Mouse (Mus musculus) layer of hippocampus, postnatal 25 days (tissue): ENCODE results near the gene Irs1. TPM values are rescaled to one million over a fixed set of nuclear protein-coding genes. Genes with fewer than 3 reads are reported as not detected.

Experiments
- DNase-seq, 2 experiments: peaks; one replicate each; pipeline ENCODE4 v3.0.0; 2022; ENCODE audit warnings: mixed read lengths in 2 of 2, low spot score in 1 of 2; ENCODE audit errors: extremely low spot score in 1 of 2
- total RNA-seq, 2 experiments: library from RNA; stranded (reverse); gene quantifications; 2 replicates each; pipeline ENCODE4 v1.2.3; 2021

Gene Irs1
- total RNA-seq, result 10 to 100 TPM; 18.8 to 21.7 TPM

GRCm38 (mm10) chr1:82291151-82291797 is at the start of gene Irs1:
Gene Irs1 (minus strand): TSS chr1:82291416.
- DNase-seq, result peak; percentile 66 to 78

- no peak for DNase-seq
Measured at GRCm38 (mm10) chr1:82334506-82334905, 43.3 kb upstream of the Irs1 start.

DNA sequence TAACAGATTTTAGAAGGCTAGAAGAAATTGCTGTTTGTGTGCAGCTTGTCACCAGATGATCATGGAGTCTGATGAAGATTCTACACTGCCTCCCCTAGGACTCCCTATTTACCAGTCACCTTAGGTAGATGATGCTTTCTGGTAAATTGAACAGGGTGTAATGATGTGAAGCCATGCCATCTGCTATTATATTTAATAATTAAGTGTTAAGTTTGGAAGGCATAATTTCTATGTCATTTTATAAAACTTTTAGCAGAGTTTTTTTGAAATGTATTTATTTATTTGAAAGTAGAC is 38.7 kb upstream of the Irs1 start:
- DNase-seq, result no peak

GRCm38 (mm10) chr1:82329237-82329953 is 38.2 kb upstream of the Irs1 start:
- no peak for DNase-seq

- no peak for DNase-seq
Measured at GRCm38 (mm10) chr1:82328033-82328775, 37.0 kb upstream of the Irs1 start.

DNA sequence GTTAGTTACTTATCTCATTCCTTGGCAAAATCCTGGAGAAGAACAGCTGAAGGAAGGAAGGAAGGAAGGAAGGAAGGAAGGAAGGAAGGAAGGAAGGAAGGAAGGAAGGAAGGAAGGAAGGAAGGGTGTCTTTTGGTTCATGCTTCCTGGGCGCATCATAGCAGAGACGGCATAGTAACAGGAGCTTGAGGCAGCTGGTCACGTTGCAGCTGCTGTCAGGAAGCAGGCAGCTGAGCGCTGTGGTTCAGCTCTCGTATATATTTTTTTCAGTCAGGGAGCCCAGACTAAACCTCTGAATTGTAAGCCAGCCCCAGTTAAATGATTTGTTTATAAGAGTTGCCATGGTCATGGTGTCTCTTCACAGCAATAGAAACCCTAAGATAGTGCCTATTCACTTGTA is 34.9 kb upstream of the Irs1 start:
- DNase-seq, result no peak

DNA sequence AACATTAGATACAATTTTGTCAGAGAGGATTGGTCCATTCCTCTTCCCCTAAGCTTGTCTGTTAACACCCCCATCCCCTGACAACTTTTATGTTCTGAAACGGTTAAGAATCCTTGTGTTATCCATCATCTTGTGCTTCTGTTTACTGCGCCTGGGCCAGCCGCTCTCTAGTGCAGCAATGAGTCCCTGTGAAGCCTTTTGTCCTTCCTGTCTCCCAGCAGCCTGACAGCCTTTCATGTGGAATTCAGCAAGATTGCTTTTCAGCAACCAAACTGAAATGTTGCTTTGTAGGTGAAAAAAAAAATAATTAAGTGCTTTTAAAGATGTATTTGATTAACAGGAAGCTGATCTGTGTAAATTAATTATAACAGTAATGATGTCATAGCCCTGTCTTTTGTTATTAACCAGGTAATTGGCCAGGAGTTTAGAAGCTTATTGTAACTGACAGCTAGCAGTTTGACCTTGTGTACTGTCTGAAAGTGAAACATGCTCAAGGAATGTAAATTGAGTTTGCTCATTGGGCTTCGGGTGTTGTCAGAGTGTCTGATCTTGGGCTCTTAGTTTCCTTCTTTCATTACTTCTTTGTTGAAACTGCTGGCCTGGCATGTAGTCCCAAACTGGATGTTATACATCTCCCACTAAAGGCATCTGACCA is 33.0 kb upstream of the Irs1 start:
- no peak for DNase-seq

- no peak for DNase-seq
Measured at GRCm38 (mm10) chr1:82321441-82321840, 30.2 kb upstream of the Irs1 start.

- DNase-seq, result no peak
Measured at GRCm38 (mm10) chr1:82320864-82321263, 29.6 kb upstream of the Irs1 start.

GRCm38 (mm10) chr1:82320456-82320855 is 29.2 kb upstream of the Irs1 start:
- DNase-seq, result peak; percentile 25 to 41

GRCm38 (mm10) chr1:82316746-82317126 is 25.5 kb upstream of the Irs1 start:
- DNase-seq, result peak in 1 of 2 experiments; percentile 41

- peak; percentile 97 for DNase-seq
Measured at GRCm38 (mm10) chr1:82316111-82316745, 25.0 kb upstream of the Irs1 start, which contains the start of gene Rhbdd1. Gene Rhbdd1 (plus strand): TSS chr1:82316452.

GRCm38 (mm10) chr1:82304483-82304882 is 13.3 kb upstream of the Irs1 start:
- DNase-seq, result no peak

- DNase-seq, result no peak
Measured at GRCm38 (mm10) chr1:82298586-82298985, 7.4 kb upstream of the Irs1 start.

- DNase-seq, result no peak
Measured at GRCm38 (mm10) chr1:82294102-82294501, 2.9 kb upstream of the Irs1 start.

GRCm38 (mm10) chr1:82292771-82293170 is 1.6 kb upstream of the Irs1 start:
- DNase-seq, result peak; percentile 46 to 51

DNA sequence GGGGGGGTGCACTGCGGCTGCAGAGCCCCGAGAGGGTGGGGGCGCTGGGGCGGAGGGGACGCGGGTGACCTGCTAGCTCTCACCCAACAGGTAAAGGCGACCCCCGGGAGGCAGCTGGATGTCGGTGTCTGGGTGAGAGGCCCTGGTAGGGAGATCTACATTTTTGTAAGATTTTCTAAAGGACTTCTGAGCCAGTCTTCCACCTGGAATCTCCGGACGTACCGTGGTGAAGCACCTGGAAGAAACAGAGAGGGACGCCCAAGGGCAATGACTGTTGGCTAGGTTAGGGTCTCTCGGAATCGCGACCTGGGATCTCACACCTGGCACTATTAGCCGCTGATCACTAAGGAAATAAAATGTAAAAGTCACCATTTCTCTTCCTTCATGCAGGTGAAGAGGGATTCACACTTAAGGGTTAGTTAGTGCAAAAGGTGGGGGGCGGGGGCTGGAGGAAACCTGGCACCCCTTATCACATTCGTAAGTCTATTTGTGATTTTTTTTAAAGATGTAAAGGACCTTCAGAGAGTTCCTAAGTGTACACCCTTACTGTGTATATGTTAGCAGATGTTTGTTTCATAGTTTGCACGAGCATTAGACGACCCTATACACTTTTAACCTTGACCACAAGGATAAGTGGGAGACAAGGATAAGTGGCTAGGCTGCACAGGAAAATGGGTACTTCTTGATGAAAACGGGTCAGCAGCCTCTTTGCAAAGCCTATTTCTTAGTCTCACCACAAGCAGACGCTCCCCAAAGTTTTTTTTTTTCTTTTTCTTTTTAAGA is 905 bp upstream of the Irs1 start:
- DNase-seq, result no peak

DNA sequence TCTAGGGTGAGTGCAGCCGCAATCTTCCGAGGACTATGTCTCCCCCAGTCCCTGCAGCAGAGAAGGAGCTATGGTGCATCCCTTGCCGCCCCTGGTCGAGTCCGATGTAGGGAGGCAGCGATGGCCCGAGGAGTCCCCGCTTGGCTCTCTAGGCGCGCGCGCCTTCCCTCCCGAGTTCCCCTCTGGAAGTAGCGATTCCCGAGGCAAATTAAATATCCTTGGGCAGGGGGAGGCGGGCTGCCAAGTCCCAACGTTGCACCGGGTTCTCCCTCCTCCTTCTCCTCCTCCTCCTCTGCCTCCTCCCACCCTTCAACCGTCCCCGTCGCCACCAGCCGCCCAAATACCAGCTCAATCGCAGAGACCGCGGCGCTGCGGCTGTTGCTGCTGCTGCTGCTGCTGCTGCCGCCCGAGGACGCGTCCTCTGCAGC is 479 bp downstream of the Irs1 start:
- DNase-seq, result peak; percentile 75 to 86

- DNase-seq, result peak; percentile 57 to 69
Measured at GRCm38 (mm10) chr1:82289990-82290681, 1.1 kb downstream of the Irs1 start.
